Mouse (Mus musculus): ENCODE data around the gene Fgf5.

Gene Fgf5

GRCm38 (mm10) chr5:98305673-98306072 is 51.7 kb downstream of the Fgf5 start:
- DNase-seq (ENCODE audit: low spot score): no peak

DNA sequence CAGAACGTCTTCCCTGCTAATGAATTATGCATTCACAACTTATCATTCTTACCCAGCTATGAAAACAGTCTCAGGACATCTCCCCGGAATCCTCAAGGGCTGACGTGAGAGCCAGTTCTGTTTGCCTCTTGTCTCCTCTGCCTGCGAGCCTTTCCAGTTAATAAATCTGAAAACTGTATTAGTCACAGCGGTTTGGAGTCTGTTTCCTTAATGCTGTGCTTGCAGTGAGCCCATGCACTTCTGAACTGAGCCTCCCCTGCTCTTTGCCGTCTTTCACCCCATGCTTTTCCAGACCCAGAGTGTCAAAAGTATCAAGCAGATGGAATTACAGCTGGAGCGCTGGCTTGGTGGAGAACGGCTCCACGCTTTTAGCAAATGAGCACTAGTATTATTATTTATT is 52.5 kb downstream of the Fgf5 start:
- DNase-seq (ENCODE audit: low spot score): no peak

- DNase-seq (ENCODE audit: low spot score): no peak
These were observed 72.6 kb downstream of the Fgf5 start for GRCm38 (mm10) chr5:98326625-98327024.

Data from ovary, postnatal 14 days (tissue).